Comparison of ENCODE assay signal across 13 mouse cellular contexts in genomic region chr17:56371029-56371660, GRCm38 (mm10). TPM values are rescaled to one million over a fixed set of nuclear protein-coding genes. Genes with fewer than 3 reads are reported as not detected.
DNase-seq lines count a peak whose midpoint lies in the region; ATAC-seq lines count a peak whose summit lies in the region.
"Had no signal": no experiment of that assay in that cellular context is flagged by ENCODE, and none has a peak within 500 bp of the region (broad histone marks: within the 10 kb centered on the region; RNA-seq: fewer than 3 reads in every experiment).

No protein-coding gene starts in this region.

- intact Hi-C loops in left cerebral cortex, postnatal 25 days (cut with DNase I), result no loop called here

- WGBS in stomach, embryonic 16.5 days, result 80% methylated on average over 15 of the region's 15 CpGs
- 81% methylated on average over 15 of the region's 15 CpGs for WGBS in liver, embryonic 11.5 days

- no peak overlapping the region for H3K4me3 ChIP-seq in stomach, embryonic 16.5 days (replicated peaks; ENCODE audit: low read length)
- H3K4me3 ChIP-seq in liver, embryonic 11.5 days (ENCODE audit: low read depth, low read length), result no peak overlapping the region
- H3K4me3 ChIP-seq: lung, embryonic 15.5 days had no signal

- ATAC-seq in stomach, embryonic 16.5 days (ENCODE audit: insufficient read depth, low FRiP score), result peak; percentile 25; the same call in 1 of the 2 replicates
- ATAC-seq in liver, embryonic 11.5 days (replicated peaks; ENCODE audit: low FRiP score), result no peak
- ATAC-seq: midbrain, embryonic 16.5 days had no signal

- H3K27ac ChIP-seq in stomach, embryonic 16.5 days (ENCODE audit: low read length), result peak overlapping the region; percentile 50; the same call in 1 of the 2 replicates
- no peak overlapping the region for H3K27ac ChIP-seq in liver, embryonic 11.5 days (ENCODE audit: low read depth, low read length)
- H3K27ac ChIP-seq: lung, embryonic 15.5 days had no signal

- H3K4me1 ChIP-seq in stomach, embryonic 16.5 days (ENCODE audit: control insufficient read depth, insufficient read depth, low read length), result no peaks in the 10 kb centered on the region
- no peaks in the 10 kb centered on the region; the same call in 1 of the 2 replicates for H3K4me1 ChIP-seq in liver, embryonic 11.5 days (replicated peaks; ENCODE audit: control insufficient read depth, insufficient read depth, low read length)

- no peak overlapping the region; the same call in 1 of the 2 replicates for H3K9ac ChIP-seq in stomach, embryonic 16.5 days (ENCODE audit: low read length)
- no peak overlapping the region for H3K9ac ChIP-seq in liver, embryonic 11.5 days (ENCODE audit: low read depth, low read length)
- H3K9ac ChIP-seq: lung, embryonic 15.5 days had no signal

- H3K4me2 ChIP-seq in stomach, embryonic 16.5 days (ENCODE audit: low read depth, low read length), result no peak overlapping the region
- no peak overlapping the region for H3K4me2 ChIP-seq in liver, embryonic 11.5 days
- H3K4me2 ChIP-seq: lung, embryonic 15.5 days had no signal

- peak; percentile 72 for DNase-seq in retina, postnatal 1 day
- DNase-seq in retina, embryonic 14.5 days (ENCODE audit: low spot score), result no peak
- peak; percentile 80 to 90 for DNase-seq in layer of hippocampus, adult 18-20 months (ENCODE audit: low spot score in 2 of 2)
- peak; percentile 78 to 93 for DNase-seq in left cerebral cortex, postnatal 25 days (ENCODE audit: low spot score in 2 of 2)
- no peak for DNase-seq in liver, embryonic 11.5 days (ENCODE audit: low spot score)
- DNase-seq in adrenal gland, adult (ENCODE audit: inconsistent age in 2 of 2, low spot score in 1 of 2), result no peak
- no peak for DNase-seq in c-Kit-positive CD71-positive TER-119-positive erythroid progenitor cells, embryonic 14.5 days (ENCODE audit: low spot score)
- DNase-seq: cerebellum, postnatal 36 days; heart, adult 18-20 months had no signal

- no peaks in the 10 kb centered on the region for H3K9me3 ChIP-seq in stomach, embryonic 16.5 days (replicated peaks; ENCODE audit: control insufficient read depth, low read length)
- H3K9me3 ChIP-seq in liver, embryonic 11.5 days (ENCODE audit: control insufficient read depth, low read length), result no peaks in the 10 kb centered on the region
- H3K9me3 ChIP-seq: lung, embryonic 15.5 days had no signal

- H3K27me3 ChIP-seq in stomach, embryonic 16.5 days (ENCODE audit: control insufficient read depth, insufficient read depth, low read length), result no peaks in the 10 kb centered on the region
- no peaks in the 10 kb centered on the region for H3K27me3 ChIP-seq in liver, embryonic 11.5 days (replicated peaks; ENCODE audit: control insufficient read depth, insufficient read depth, low read length)
- H3K27me3 ChIP-seq: CH12.LX; lung, embryonic 15.5 days had no signal

- H3K36me3 ChIP-seq in stomach, embryonic 16.5 days (ENCODE audit: control insufficient read depth, insufficient read depth, low read length), result 0 out of 2 replicates have a peak, but pooled peaks cover 9% of the 10 kb centered on the region
- H3K36me3 ChIP-seq in liver, embryonic 11.5 days (ENCODE audit: control insufficient read depth, insufficient read depth, low read length), result peaks cover 11% of the 10 kb centered on the region

RNA-seq across cellular contexts. Expression of gene Kdm4b, which starts 45.3 kb away (rescaled TPM):
- total RNA-seq in layer of hippocampus, adult 18-20 months (2021), result 10 to 100 TPM; 77.3 to 83.1 TPM
- 10 to 100 TPM; 70.0 to 74.4 TPM for total RNA-seq in left cerebral cortex, postnatal 25 days (2021)
- 23.5 and 24.2 TPM in 2 replicates for polyA plus RNA-seq in stomach, embryonic 16.5 days (2015; fragmentation: Nextera tagmentation; extraction: Ambion mirVana)
- 21.7 and 24.3 TPM in 2 replicates for polyA plus RNA-seq in liver, embryonic 11.5 days (2014; fragmentation: Nextera tagmentation; extraction: Ambion mirVana)

Comparison
In these comparisons a context has a peak if more than half of its experiments do, and no peak if none do; other contexts are left out.
1. DNase-seq: peak in retina, postnatal 1 day (single experiment), layer of hippocampus, adult 18-20 months (2 of 2) and left cerebral cortex, postnatal 25 days (2 of 2); none in retina, embryonic 14.5 days (single experiment), liver, embryonic 11.5 days (single experiment), adrenal gland, adult (0 of 2) and c-Kit-positive CD71-positive TER-119-positive erythroid progenitor cells, embryonic 14.5 days (single experiment).